Mouse (Mus musculus) limb, embryonic 11.5 days (tissue): Measurements from ENCODE around the gene Rbm33. TPM values are rescaled to one million over a fixed set of nuclear protein-coding genes. Genes with fewer than 3 reads are reported as not detected.

ENCODE experiments used
- ATAC-seq: fragments of 200-750 bp; cut with Nextera tagmentation; 2 replicates; pipeline ENCODE4 v1.8.0; 2017; ENCODE audit warnings: low read depth; ENCODE audit not compliant: insufficient number of reproducible peaks, low FRiP score, low TSS enrichment
- DNase-seq: peaks from one replicate; pipeline ENCODE4 v3.0.0-alpha.2; 2015; ENCODE audit warnings: low spot score
- H3K27ac ChIP-seq: fragments of 300-500 bp; sonication (generic); replicated peaks from 2 replicates; pipeline ENCODE4 v1.5.1; 2014; ENCODE audit warnings: low read depth, mild to moderate bottlenecking, low read length
- H3K27me3 ChIP-seq: fragments of 300-500 bp; sonication (generic); 2 replicates; pipeline ENCODE4 v1.6.1; 2014; ENCODE audit warnings: mild to moderate bottlenecking, low read length, mixed read lengths; ENCODE audit not compliant: control insufficient read depth, insufficient read depth
- H3K36me3 ChIP-seq: fragments of 300-500 bp; sonication (generic); 2 replicates; pipeline ENCODE4 v1.6.1; 2014; ENCODE audit warnings: mild to moderate bottlenecking, low read length, moderate library complexity, mixed read lengths; ENCODE audit not compliant: control insufficient read depth, insufficient read depth
- H3K4me1 ChIP-seq: fragments of 300-500 bp; sonication (generic); 2 replicates; pipeline ENCODE4 v1.6.1; 2014; ENCODE audit warnings: low read length, mixed read lengths; ENCODE audit not compliant: control insufficient read depth, insufficient read depth
- H3K4me2 ChIP-seq: fragments of 300-500 bp; sonication (generic); 2 replicates; pipeline ENCODE4 v1.6.1; 2014; ENCODE audit warnings: low read depth, mild to moderate bottlenecking, moderate library complexity; ENCODE audit not compliant: severe bottlenecking
- H3K4me3 ChIP-seq: fragments of 300-500 bp; sonication (generic); 2 replicates; pipeline ENCODE4 v1.5.1; 2014; ENCODE audit warnings: low read depth, low read length
- H3K9ac ChIP-seq: fragments of 300-500 bp; sonication (generic); 2 replicates; pipeline ENCODE4 v1.6.1; 2014; ENCODE audit warnings: mild to moderate bottlenecking, low read length
- H3K9me3 ChIP-seq: fragments of 300-500 bp; sonication (generic); 2 replicates; pipeline ENCODE4 v1.6.1; 2016; ENCODE audit warnings: low read length; ENCODE audit not compliant: control insufficient read depth
- WGBS: fragments of 180-500 bp; shearing (Covaris S2); extraction: QIAGEN DNeasy Blood & Tissue Kit; methylation state at CpG from one replicate; pipeline ENCODE4 v1.1.7; 2014; 5-methylcytosine and 5-hydroxymethylcytosine counted together
- polyA plus RNA-seq: library from polyadenylated mRNA; unstranded; fragments of >200 nt; fragmentation: Nextera tagmentation; extraction: Ambion mirVana; gene quantifications from 2 replicates; pipeline ENCODE4 v1.2.1, GENCODE M21; 2014

Gene Rbm33
- polyA plus RNA-seq, 1 experiment from 2014 or later: 18.5 TPM

DNA sequence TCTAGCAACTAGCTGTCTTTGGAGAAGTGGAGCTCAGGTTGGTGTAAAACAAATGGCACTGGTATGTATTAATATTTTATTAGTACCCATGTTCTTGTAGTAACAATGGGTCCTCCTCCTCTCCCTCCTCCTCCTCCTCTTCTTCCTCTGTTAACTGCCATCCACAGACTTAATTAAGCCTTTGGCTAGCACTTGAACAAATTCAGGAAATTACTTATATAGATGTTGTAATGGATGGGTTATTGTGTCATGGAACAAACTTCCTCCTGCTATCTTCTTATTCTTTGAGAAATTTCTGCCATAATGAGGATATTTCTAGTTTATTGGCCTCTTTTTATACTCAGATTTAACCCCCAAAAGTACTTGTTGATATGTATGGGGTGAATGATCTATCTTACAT lies 60.4 kb downstream of the Rbm33 start:
- Histone ChIP-seq H3K4me3 (no peak overlapping the region), H3K27ac (no peak overlapping the region), H3K36me3 (peaks cover 5% of the 10 kb centered on the region; the same call in 1 of the 2 replicates), H3K27me3 (no peaks in the 10 kb centered on the region), H3K4me1 (no peaks in the 10 kb centered on the region), H3K9ac (no peak overlapping the region), H3K4me2 (no peak overlapping the region), H3K9me3 (no peaks in the 10 kb centered on the region)
- ATAC-seq (no peak), DNase-seq (no peak)

DNA sequence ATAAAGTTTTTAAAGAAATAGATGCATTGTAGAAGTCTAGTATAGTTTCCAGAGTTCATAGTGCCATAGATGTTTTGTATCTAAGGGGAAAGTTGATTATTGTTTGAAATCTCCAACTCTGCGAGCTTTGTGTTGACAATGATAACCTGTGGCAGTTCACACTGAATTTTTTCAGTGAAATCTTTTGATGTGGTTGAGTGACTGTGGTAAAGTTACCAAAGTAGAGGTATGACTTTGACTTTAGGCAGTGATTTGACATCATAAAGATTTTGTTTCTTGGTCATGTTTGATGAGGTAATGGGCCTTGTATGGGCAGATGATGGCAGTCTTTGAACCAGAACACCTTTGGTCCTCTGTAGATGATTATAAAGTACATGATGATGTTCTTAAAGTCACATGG lies 65.4 kb downstream of the Rbm33 start:
- H3K4me2 ChIP-seq: no peak overlapping the region
- H3K36me3 ChIP-seq: peaks cover 3% of the 10 kb centered on the region; the same call in 1 of the 2 replicates
- no peak for DNase-seq
- no peak overlapping the region for H3K27ac ChIP-seq
- H3K4me1 ChIP-seq: no peaks in the 10 kb centered on the region
- 90% methylated on average over 1 of the region's 1 CpGs for WGBS
- H3K27me3 ChIP-seq: no peaks in the 10 kb centered on the region
- no peak for ATAC-seq
- no peak overlapping the region for H3K4me3 ChIP-seq
- no peaks in the 10 kb centered on the region for H3K9me3 ChIP-seq
- no peak overlapping the region for H3K9ac ChIP-seq

DNA sequence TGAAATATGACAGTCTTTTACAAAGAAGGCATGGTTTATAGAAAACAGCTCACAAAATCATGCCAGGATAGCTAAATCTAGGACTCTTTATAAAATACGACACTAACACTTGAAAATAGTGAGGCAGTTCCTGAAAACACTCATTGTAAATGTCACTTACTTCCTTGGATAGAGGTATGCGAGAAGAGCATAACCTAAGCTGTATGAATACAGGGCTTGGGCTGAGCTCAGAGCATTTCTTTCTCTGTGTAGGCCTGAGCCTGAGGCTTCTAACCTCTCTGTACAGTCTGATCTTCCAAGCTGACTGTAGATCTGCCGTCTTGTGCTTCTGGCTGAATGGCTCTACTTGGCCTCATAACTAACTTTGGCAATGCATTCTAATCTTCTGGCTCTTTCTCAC lies 69.9 kb downstream of the Rbm33 start:
- WGBS: 93% methylated on average over 3 of the region's 3 CpGs
- H3K36me3 ChIP-seq: peaks cover 17% of the 10 kb centered on the region

DNA sequence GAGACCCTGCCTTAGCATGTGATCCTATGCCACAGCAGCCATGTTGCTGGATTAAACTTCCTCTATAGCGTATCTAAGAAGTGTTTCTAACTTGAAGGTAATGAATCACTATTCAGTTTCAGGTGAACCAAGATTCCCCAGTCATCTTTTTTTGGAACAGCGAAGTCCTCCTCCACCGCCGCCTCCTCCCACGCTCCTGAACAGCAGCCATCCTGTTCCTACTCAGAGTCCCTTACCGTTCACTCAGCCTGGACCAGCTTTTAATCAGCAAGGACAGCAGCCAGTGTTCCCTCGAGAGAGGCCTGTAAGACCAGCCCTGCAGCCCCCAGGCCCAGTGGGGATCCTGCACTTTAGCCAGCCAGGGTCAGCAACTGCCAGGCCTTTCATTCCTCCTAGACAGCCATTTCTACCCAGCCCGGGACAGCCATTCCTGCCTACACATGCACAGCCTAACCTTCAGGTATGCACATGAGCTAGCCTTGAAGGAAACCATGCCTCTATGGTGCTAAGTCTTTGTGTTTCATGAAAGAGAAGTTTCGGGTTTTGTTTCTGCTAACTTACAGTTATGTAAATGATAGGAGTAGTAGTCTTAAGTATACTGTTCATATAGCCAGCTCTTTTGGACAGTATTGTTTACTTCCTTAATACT lies 70.7 kb downstream of the Rbm33 start:
- ATAC-seq (no peak), DNase-seq (no peak)
- no peaks in the 10 kb centered on the region for H3K27me3 ChIP-seq
- H3K4me1 ChIP-seq: no peaks in the 10 kb centered on the region
- 87% methylated on average over 9 of the region's 9 CpGs for WGBS
- no peaks in the 10 kb centered on the region for H3K9me3 ChIP-seq
- no peak overlapping the region for H3K27ac ChIP-seq
- no peak overlapping the region for H3K4me3 ChIP-seq
- H3K4me2 ChIP-seq: no peak overlapping the region
- H3K9ac ChIP-seq: no peak overlapping the region
- H3K36me3 ChIP-seq: peaks cover 17% of the 10 kb centered on the region

More for the DNA sequence above, 69.9 kb downstream of the Rbm33 start:
- H3K4me3 ChIP-seq: no peak overlapping the region
- DNase-seq: no peak
- no peaks in the 10 kb centered on the region for H3K9me3 ChIP-seq
- H3K27ac ChIP-seq: no peak overlapping the region
- no peaks in the 10 kb centered on the region for H3K4me1 ChIP-seq
- no peak overlapping the region for H3K9ac ChIP-seq
- H3K27me3 ChIP-seq: no peaks in the 10 kb centered on the region
- ATAC-seq: no peak
- H3K4me2 ChIP-seq: no peak overlapping the region

DNA sequence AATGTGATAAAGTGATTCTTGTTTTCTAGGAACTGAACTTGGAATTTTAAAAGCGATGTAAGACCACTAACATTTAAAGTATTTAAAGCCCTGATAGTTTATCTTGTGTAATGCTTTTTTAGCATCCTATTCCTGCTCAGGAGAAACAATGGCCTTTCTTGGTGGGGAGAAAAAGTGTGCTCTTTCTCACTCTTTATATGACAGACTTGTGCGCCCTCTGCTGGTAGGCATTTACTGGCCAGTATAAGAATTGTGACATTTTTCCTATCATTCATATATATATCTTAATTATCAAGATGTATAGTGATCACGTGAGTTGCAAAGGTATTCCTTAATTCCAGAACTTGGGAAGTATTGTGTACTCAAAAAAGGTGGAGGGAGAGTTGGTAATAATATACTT lies 71.3 kb downstream of the Rbm33 start:
- H3K27ac ChIP-seq: no peak overlapping the region
- peaks cover 17% of the 10 kb centered on the region for H3K36me3 ChIP-seq
- H3K27me3 ChIP-seq: no peaks in the 10 kb centered on the region
- no peak for ATAC-seq
- no peaks in the 10 kb centered on the region for H3K9me3 ChIP-seq
- no peak overlapping the region for H3K4me3 ChIP-seq
- no peak overlapping the region for H3K4me2 ChIP-seq
- H3K9ac ChIP-seq: no peak overlapping the region
- 65% methylated on average over 3 of the region's 3 CpGs for WGBS
- no peaks in the 10 kb centered on the region for H3K4me1 ChIP-seq
- DNase-seq: peak; percentile 70

DNA sequence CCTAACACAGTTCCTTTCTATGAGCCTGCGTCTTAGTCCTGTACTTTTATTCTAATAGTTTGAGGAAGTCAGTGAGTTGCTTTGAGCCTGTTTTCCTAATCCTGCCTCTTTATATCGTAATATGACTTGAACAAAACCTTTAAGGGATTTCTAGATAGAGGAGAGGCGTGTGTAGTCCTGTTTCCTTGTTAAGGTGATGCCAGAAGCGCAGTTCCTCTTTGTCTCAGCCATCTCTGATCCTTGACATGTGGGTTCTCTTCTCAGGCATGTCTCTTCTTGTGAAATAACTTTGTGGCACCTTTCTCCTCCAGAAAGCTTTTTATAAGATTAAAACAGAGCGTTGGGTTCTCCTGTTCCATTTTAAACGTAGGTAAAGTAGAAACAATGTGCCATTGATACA lies 73.3 kb downstream of the Rbm33 start:
- H3K36me3 ChIP-seq: peaks cover 26% of the 10 kb centered on the region
- DNase-seq: no peak
- no peaks in the 10 kb centered on the region for H3K27me3 ChIP-seq
- 90% methylated on average over 6 of the region's 6 CpGs for WGBS
- H3K9ac ChIP-seq: no peak overlapping the region
- H3K9me3 ChIP-seq: no peaks in the 10 kb centered on the region
- no peaks in the 10 kb centered on the region for H3K4me1 ChIP-seq
- no peak for ATAC-seq
- H3K4me3 ChIP-seq: no peak overlapping the region
- no peak overlapping the region for H3K4me2 ChIP-seq
- no peak overlapping the region for H3K27ac ChIP-seq

DNA sequence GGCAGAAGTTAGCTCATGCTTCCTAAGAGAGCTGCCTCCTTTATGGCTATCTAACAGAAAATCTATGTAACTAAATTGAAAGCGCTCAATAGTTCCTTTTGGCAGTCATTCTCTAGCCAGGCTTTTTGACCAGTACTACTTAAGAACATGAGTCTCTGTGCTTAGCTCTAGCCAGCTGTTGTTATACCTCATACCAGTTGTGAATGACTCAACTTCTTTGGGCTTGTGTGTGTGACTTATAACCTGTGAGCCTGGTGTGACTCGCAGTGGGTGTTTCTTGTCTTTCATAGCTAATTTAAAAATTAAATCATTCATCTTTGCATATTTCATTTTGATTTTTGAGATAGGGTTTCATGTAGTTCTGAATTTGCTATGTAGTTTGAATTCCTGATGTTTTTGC lies 80.4 kb downstream of the Rbm33 start:
- no peaks in the 10 kb centered on the region for H3K27me3 ChIP-seq
- peaks cover 12% of the 10 kb centered on the region for H3K36me3 ChIP-seq
- ATAC-seq (no peak), DNase-seq (no peak)
- no peak overlapping the region for H3K4me2 ChIP-seq
- no peaks in the 10 kb centered on the region for H3K9me3 ChIP-seq
- H3K4me1 ChIP-seq: no peaks in the 10 kb centered on the region
- no peak overlapping the region for H3K27ac ChIP-seq
- no peak overlapping the region for H3K9ac ChIP-seq
- 97% methylated on average over 2 of the region's 2 CpGs for WGBS
- no peak overlapping the region for H3K4me3 ChIP-seq

DNA sequence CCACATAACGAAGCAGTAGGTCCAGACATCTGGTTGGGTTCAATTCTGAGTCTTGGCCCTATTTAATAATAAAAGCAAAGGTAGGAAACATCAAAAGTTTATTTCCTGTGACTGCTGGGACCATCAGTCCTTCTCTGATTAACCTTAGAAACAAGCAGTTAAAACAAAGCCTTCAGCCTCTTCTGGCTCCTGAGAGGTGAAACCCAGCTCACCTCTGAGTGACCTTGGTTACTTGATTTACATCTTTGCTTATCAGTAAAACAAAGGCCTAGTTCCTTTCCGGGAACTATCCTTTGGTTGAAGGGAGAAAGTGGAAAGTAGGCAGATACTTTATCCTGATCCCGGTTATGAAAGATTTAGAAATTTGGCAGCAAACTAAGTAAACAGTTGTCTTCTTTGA lies 81.8 kb downstream of the Rbm33 start:
- Histone ChIP-seq H3K9me3 (no peaks in the 10 kb centered on the region), H3K27ac (no peak overlapping the region), H3K36me3 (peaks cover 14% of the 10 kb centered on the region), H3K4me1 (no peaks in the 10 kb centered on the region), H3K27me3 (no peaks in the 10 kb centered on the region), H3K9ac (no peak overlapping the region), H3K4me2 (no peak overlapping the region), H3K4me3 (no peak overlapping the region)
- no peak for DNase-seq
- WGBS: 67% methylated on average over 3 of the region's 3 CpGs
- no peak for ATAC-seq
